Mouse (Mus musculus) kidney, postnatal 36 days (tissue): ENCODE data around the gene Gdpd5.
"Not testable (repeated sequence)": the region's sequence is repeated elsewhere in the genome, so short reads cannot be mapped to it uniquely, and the experiment has no call there.

Experiments
- DNase-seq, 2 experiments: peaks; one replicate each; pipeline ENCODE4 v3.0.0; 2021 to 2022; ENCODE audit warnings: mixed read lengths in 2 of 2

The Gdpd5 gene

DNA sequence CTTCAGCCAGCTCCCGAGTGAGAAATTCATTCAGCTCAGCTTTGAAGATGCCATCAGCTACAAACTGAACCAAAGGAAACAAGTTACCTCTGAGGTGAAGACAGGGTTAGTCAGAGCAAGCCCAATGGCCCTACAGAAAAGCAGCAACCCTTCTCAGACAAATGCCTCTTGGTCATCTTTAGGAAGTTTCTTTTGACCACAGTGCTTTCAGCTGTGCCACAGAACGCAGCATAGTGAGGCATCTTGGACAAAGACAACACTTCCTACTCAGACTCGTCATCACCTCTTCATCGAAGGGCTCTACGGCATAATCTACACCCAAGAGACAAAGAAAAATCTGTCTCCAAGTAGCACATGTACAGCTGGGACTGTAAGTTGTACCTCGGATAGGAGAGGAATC lies 101.4 kb downstream of the Gdpd5 start:
- DNase-seq, result no peak

DNA sequence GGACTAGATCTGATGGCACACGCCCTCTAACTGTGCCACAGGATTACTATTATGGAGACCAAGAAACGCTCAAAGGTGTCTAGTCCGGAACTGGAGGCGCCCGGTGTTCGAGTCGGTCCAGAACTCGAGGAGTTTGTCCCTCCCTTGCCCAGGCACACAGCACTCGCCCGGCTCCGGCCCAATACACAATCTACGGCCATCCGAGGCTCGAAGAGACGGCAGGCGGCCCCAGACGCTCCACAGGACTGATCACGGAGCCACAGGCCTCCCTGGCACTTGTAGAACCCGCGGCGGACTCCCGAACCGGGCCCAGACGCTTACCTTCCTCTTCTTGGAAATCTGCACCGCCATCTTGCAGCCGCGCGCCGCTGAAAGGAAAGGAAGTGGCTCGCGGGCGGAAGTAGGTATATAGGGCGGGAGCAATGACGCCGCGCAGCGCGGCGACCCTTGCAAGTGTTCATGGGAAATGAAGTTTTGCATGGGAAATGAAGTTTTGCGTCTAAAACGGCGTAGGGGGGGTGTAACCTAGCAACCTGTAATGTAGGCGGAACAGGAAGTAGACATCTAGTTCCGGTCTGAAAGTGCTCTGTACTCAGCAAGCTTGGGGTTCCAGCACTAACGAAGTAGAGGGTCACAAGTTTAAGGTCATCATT lies 102.2 kb downstream of the Gdpd5 start, which contains the start of gene Rps3:
Gene Rps3, minus strand, starts transcription at position 468 of the 653 bp plus-strand sequence.
- peak; percentile 94 to 98 for DNase-seq

DNA sequence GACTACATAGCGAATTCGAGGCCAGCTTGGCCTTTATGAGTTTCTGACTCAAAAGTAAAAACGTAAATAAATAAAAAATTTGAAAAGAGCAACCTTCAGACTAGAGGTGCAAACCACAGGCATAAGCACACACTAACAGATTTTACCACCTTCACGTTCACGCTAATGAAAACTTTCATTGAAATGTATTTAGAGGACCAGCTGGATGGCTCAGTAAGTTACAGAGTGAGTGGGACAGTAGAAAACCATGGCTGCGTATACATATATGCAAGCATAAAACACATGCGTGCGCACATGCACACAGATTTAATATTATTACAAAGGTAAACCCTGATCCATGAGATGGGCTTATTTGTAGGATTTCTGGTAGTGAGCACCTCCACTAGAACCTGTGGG lies 102.7 kb downstream of the Gdpd5 start:
- no peak for DNase-seq

DNA sequence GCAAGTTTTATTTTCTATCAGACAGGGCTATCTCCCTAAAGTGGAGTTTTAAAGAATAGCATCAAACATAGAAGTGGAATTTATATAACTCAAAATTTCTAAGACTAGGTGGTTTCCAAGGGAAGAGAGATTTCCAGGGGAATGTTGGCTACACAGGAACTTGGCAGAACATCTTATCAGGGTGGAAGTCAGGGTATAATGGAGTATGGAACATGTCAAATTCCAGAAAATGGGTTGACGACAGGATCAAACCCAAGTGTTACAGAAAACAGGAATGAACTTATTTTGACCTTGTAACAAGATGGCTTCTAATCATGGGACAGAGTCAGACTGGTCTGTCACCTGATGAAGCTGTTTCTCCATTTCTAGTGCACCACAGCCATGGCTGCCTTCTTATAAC lies 103.5 kb downstream of the Gdpd5 start:
- DNase-seq, result no peak

- DNase-seq, result no peak
These were observed 108.5 kb downstream of the Gdpd5 start for GRCm38 (mm10) chr7:99489708-99490107.

DNA sequence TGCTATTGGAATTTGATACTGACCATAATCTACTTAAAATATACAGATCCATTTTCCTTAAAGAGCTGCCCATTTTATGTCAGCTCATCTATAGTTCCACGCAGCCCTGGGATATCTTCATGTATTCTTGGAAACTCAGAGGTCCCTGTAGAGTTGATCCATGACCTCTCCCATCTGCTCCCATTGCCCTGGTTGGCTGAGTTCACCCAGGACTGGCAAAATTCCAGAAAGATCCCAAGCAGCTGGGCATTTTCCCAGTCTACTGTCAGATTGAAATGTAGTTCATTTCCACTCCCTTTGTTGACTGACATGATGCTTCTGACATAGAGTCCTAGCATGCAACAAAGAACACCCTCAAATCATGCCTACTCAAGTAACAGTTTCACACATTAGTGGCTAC lies 117.9 kb downstream of the Gdpd5 start:
- no peak for DNase-seq

DNA sequence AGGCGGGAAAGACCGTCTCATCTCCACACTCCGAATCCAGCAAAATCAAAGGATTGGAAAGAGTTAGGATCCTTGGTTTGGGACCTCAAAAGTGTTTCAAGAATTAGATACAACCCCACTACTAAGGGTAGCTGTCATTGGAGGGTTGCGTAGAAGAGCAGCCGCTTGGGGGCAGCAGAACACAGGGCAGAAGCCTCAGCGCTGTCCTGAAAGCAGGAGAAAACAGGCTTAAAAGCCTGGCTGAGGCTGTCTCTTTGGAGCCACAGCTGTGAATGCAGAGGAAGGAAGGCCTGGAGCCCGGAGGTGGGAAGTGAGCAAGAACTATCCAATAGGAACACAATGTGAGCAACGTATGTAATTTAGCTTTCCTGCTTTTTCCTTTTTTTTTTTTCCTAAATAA lies 119.0 kb downstream of the Gdpd5 start:
- peak; percentile 86 to 94 for DNase-seq

GRCm38 (mm10) chr7:99500655-99501054 lies 119.4 kb downstream of the Gdpd5 start:
- no peak for DNase-seq

DNA sequence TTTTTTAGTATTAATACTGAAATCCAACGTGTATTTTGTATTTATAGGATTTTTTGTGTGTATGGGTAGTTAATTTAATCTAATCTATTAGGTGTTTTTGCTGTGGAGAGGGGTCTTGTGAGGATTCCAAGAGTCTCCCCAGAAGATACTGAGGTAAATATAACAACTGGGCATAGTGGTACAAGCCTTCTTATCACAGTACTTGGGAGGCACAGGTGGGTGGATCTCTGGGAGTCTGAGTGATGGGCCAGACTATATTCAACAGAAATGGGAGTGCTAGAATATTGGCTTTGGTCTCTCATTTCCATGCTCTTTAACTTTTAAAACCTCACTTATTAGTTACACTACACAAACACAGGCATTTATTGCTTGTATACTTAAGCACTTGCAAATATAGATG lies 119.9 kb downstream of the Gdpd5 start:
- no peak for DNase-seq

GRCm38 (mm10) chr7:99504556-99504955 lies 123.3 kb downstream of the Gdpd5 start:
- peak in 1 of 2 experiments; percentile 37 for DNase-seq

DNA sequence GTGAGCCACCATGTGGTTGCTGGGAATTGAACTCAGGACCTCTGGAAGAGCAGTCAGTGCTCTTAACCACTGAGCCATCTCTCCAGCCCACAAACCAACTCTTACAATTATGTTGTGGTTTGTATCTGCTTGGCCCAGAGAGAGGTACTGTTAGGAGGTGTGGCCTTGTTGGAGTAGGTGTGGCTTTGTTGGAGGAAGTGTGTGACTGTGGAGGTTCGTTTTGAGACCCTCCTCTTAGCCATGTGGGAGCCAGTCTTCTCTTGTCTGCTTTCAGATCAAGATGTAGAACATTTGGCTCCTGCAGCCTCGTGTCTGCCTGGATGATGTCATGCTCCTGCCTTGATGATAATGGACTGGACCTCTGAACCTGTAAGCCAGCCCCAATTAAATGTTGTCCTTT lies 127.0 kb downstream of the Gdpd5 start:
- DNase-seq, result not testable (repeated sequence)

GRCm38 (mm10) chr7:99510087-99510501 lies 128.9 kb downstream of the Gdpd5 start:
- DNase-seq, result peak; percentile 70 to 83
